Mouse (Mus musculus): ENCODE data around the gene Nckap5l. TPM values are rescaled to one million over a fixed set of nuclear protein-coding genes. Genes with fewer than 3 reads are reported as not detected.

Gene Nckap5l
- polyA plus RNA-seq, 1 experiment from 2014 or later: 0.92 TPM

- H3K4me3 ChIP-seq (ENCODE audit: low read depth, low read length): no peak overlapping the region
- no peaks in the 10 kb centered on the region for H3K9me3 ChIP-seq (replicated peaks; ENCODE audit: control insufficient read depth, low read length)
- no peaks in the 10 kb centered on the region for H3K36me3 ChIP-seq (ENCODE audit: control insufficient read depth, insufficient read depth)
- H3K27ac ChIP-seq (ENCODE audit: low read length): no peak overlapping the region
- H3K4me2 ChIP-seq (ENCODE audit: low read depth, low read length): no peak overlapping the region
- H3K27me3 ChIP-seq (ENCODE audit: control insufficient read depth, insufficient read depth, low read depth, low read length): no peaks in the 10 kb centered on the region
- 48% methylated on average over 17 of the region's 17 CpGs for WGBS (ENCODE audit: insufficient replicate concordance)
- H3K9ac ChIP-seq (ENCODE audit: low read depth, low read length): no peak overlapping the region
- peaks cover 10% of the 10 kb centered on the region for H3K4me1 ChIP-seq (ENCODE audit: control insufficient read depth, low read depth, low read length)
- ATAC-seq (ENCODE audit: low read depth): no peak
Measured at GRCm38 (mm10) chr15:99470971-99471676, 13.6 kb upstream of the Nckap5l start.

- Histone ChIP-seq H3K4me2 (ENCODE audit: low read depth, low read length) (no peak overlapping the region), H3K4me3 (ENCODE audit: low read depth, low read length) (no peak overlapping the region), H3K4me1 (ENCODE audit: control insufficient read depth, low read depth, low read length) (peaks cover 10% of the 10 kb centered on the region), H3K9me3 (replicated peaks; ENCODE audit: control insufficient read depth, low read length) (no peaks in the 10 kb centered on the region), H3K27me3 (ENCODE audit: control insufficient read depth, insufficient read depth, low read depth, low read length) (no peaks in the 10 kb centered on the region), H3K9ac (ENCODE audit: low read depth, low read length) (no peak overlapping the region), H3K36me3 (ENCODE audit: control insufficient read depth, insufficient read depth) (no peaks in the 10 kb centered on the region), H3K27ac (ENCODE audit: low read length) (no peak overlapping the region)
- no peak for ATAC-seq (ENCODE audit: low read depth)
- WGBS (ENCODE audit: insufficient replicate concordance): 86% methylated on average over 31 of the region's 31 CpGs
Measured at GRCm38 (mm10) chr15:99470224-99470761, 12.7 kb upstream of the Nckap5l start.

- Histone ChIP-seq H3K4me3 (ENCODE audit: low read depth, low read length) (no peak overlapping the region), H3K36me3 (ENCODE audit: control insufficient read depth, insufficient read depth) (no peaks in the 10 kb centered on the region), H3K9me3 (replicated peaks; ENCODE audit: control insufficient read depth, low read length) (no peaks in the 10 kb centered on the region), H3K27me3 (ENCODE audit: control insufficient read depth, insufficient read depth, low read depth, low read length) (no peaks in the 10 kb centered on the region), H3K4me2 (ENCODE audit: low read depth, low read length) (no peak overlapping the region), H3K27ac (ENCODE audit: low read length) (no peak overlapping the region), H3K4me1 (ENCODE audit: control insufficient read depth, low read depth, low read length) (peaks cover 8% of the 10 kb centered on the region), H3K9ac (ENCODE audit: low read depth, low read length) (no peak overlapping the region)
- no peak for ATAC-seq (ENCODE audit: low read depth)
- WGBS (ENCODE audit: insufficient replicate concordance): 74% methylated on average over 4 of the region's 4 CpGs
Measured at GRCm38 (mm10) chr15:99469736-99470135, 12.2 kb upstream of the Nckap5l start.

- WGBS (ENCODE audit: insufficient replicate concordance): 35% methylated on average over 3 of the region's 3 CpGs
- Histone ChIP-seq H3K4me3 (ENCODE audit: low read depth, low read length) (no peak overlapping the region), H3K4me2 (ENCODE audit: low read depth, low read length) (no peak overlapping the region), H3K9ac (ENCODE audit: low read depth, low read length) (no peak overlapping the region), H3K27me3 (ENCODE audit: control insufficient read depth, insufficient read depth, low read depth, low read length) (no peaks in the 10 kb centered on the region), H3K27ac (ENCODE audit: low read length) (no peak overlapping the region), H3K4me1 (ENCODE audit: control insufficient read depth, low read depth, low read length) (peaks cover 7% of the 10 kb centered on the region), H3K36me3 (ENCODE audit: control insufficient read depth, insufficient read depth) (no peaks in the 10 kb centered on the region), H3K9me3 (replicated peaks; ENCODE audit: control insufficient read depth, low read length) (no peaks in the 10 kb centered on the region)
- no peak for ATAC-seq (ENCODE audit: low read depth)
Measured at GRCm38 (mm10) chr15:99469067-99469466, 11.5 kb upstream of the Nckap5l start.

- H3K9me3 ChIP-seq (replicated peaks; ENCODE audit: control insufficient read depth, low read length): no peaks in the 10 kb centered on the region
- no peak for ATAC-seq (ENCODE audit: low read depth)
- H3K36me3 ChIP-seq (ENCODE audit: control insufficient read depth, insufficient read depth): no peaks in the 10 kb centered on the region
- H3K4me1 ChIP-seq (ENCODE audit: control insufficient read depth, low read depth, low read length): peaks cover 3% of the 10 kb centered on the region
- H3K27ac ChIP-seq (ENCODE audit: low read length): no peak overlapping the region
- no peak overlapping the region for H3K9ac ChIP-seq (ENCODE audit: low read depth, low read length)
- H3K27me3 ChIP-seq (ENCODE audit: control insufficient read depth, insufficient read depth, low read depth, low read length): no peaks in the 10 kb centered on the region
- WGBS (ENCODE audit: insufficient replicate concordance): 63% methylated on average over 13 of the region's 13 CpGs
- H3K4me3 ChIP-seq (ENCODE audit: low read depth, low read length): no peak overlapping the region
- no peak overlapping the region for H3K4me2 ChIP-seq (ENCODE audit: low read depth, low read length)
Measured at GRCm38 (mm10) chr15:99463194-99463593, 5.6 kb upstream of the Nckap5l start.

- H3K27ac ChIP-seq (ENCODE audit: low read length): no peak overlapping the region; the same call in 1 of the 2 replicates
- peak; percentile 23 for ATAC-seq (ENCODE audit: low read depth)
- peaks cover 9% of the 10 kb centered on the region for H3K27me3 ChIP-seq (ENCODE audit: control insufficient read depth, insufficient read depth, low read depth, low read length)
- WGBS (ENCODE audit: insufficient replicate concordance): 1% methylated on average over 40 of the region's 43 CpGs
- H3K36me3 ChIP-seq (ENCODE audit: control insufficient read depth, insufficient read depth): no peaks in the 10 kb centered on the region
- H3K4me1 ChIP-seq (ENCODE audit: control insufficient read depth, low read depth, low read length): peaks cover 11% of the 10 kb centered on the region
- peak overlapping the region; percentile 44; the same call in 1 of the 2 replicates for H3K9ac ChIP-seq (ENCODE audit: low read depth, low read length)
- H3K4me2 ChIP-seq (ENCODE audit: low read depth, low read length): peak overlapping the region; percentile 88
- no peaks in the 10 kb centered on the region for H3K9me3 ChIP-seq (replicated peaks; ENCODE audit: control insufficient read depth, low read length)
- H3K4me3 ChIP-seq (ENCODE audit: low read depth, low read length): peak overlapping the region; percentile 67
Measured at GRCm38 (mm10) chr15:99456963-99457605, 464 bp downstream of the Nckap5l start.

- WGBS (ENCODE audit: insufficient replicate concordance): 26% methylated on average over 7 of the region's 7 CpGs
- H3K36me3 ChIP-seq (ENCODE audit: control insufficient read depth, insufficient read depth): no peaks in the 10 kb centered on the region
- H3K27me3 ChIP-seq (ENCODE audit: control insufficient read depth, insufficient read depth, low read depth, low read length): peaks cover 9% of the 10 kb centered on the region
- H3K9me3 ChIP-seq (replicated peaks; ENCODE audit: control insufficient read depth, low read length): no peaks in the 10 kb centered on the region
- H3K27ac ChIP-seq (ENCODE audit: low read length): no peak overlapping the region; the same call in 1 of the 2 replicates
- H3K4me1 ChIP-seq (ENCODE audit: control insufficient read depth, low read depth, low read length): peaks cover 11% of the 10 kb centered on the region
- no peak for ATAC-seq (ENCODE audit: low read depth)
- peak overlapping the region; percentile 67 for H3K4me3 ChIP-seq (ENCODE audit: low read depth, low read length)
- H3K9ac ChIP-seq (ENCODE audit: low read depth, low read length): no peak overlapping the region
- H3K4me2 ChIP-seq (ENCODE audit: low read depth, low read length): peak overlapping the region; percentile 88
Measured at GRCm38 (mm10) chr15:99456338-99456962, 1.1 kb downstream of the Nckap5l start.

GRCm38 (mm10) chr15:99455415-99455814 lies 2.1 kb downstream of the Nckap5l start:
- WGBS (ENCODE audit: insufficient replicate concordance): 66% methylated on average over 3 of the region's 3 CpGs
- no peak overlapping the region for H3K4me3 ChIP-seq (ENCODE audit: low read depth, low read length)
- H3K36me3 ChIP-seq (ENCODE audit: control insufficient read depth, insufficient read depth): no peaks in the 10 kb centered on the region

More at GRCm38 (mm10) chr15:99455415-99455814, 2.1 kb downstream of the Nckap5l start:
- Histone ChIP-seq H3K4me2 (ENCODE audit: low read depth, low read length) (no peak overlapping the region), H3K27ac (ENCODE audit: low read length) (no peak overlapping the region), H3K9me3 (replicated peaks; ENCODE audit: control insufficient read depth, low read length) (no peaks in the 10 kb centered on the region), H3K9ac (ENCODE audit: low read depth, low read length) (no peak overlapping the region), H3K27me3 (ENCODE audit: control insufficient read depth, insufficient read depth, low read depth, low read length) (peaks cover 9% of the 10 kb centered on the region), H3K4me1 (ENCODE audit: control insufficient read depth, low read depth, low read length) (peaks cover 14% of the 10 kb centered on the region)
- no peak for ATAC-seq (ENCODE audit: low read depth)
